Mouse (Mus musculus) liver, embryonic 15.5 days (tissue): Measurements from ENCODE around the gene 9930021J03Rik. TPM values are rescaled to one million over a fixed set of nuclear protein-coding genes. Genes with fewer than 3 reads are reported as not detected.

Source experiments
- ATAC-seq: fragments of 200-750 bp; cut with Nextera tagmentation; 2 replicates; pipeline ENCODE4 v1.8.0; 2017; ENCODE audit warnings: moderate number of reproducible peaks, mild to moderate bottlenecking, moderate library complexity; ENCODE audit not compliant: insufficient read depth
- H3K27ac ChIP-seq: fragments of 300-500 bp; sonication (generic); replicated peaks from 2 replicates; pipeline ENCODE4 v1.5.1; 2015; ENCODE audit warnings: mild to moderate bottlenecking, inconsistent platforms
- H3K27me3 ChIP-seq: fragments of 300-500 bp; sonication (generic); 2 replicates; pipeline ENCODE4 v1.6.1; 2015; ENCODE audit warnings: mild to moderate bottlenecking, inconsistent platforms
- H3K36me3 ChIP-seq: fragments of 300-500 bp; sonication (generic); replicated peaks from 2 replicates; pipeline ENCODE4 v1.6.1; 2015; ENCODE audit warnings: moderate library complexity, mild to moderate bottlenecking, inconsistent platforms
- H3K4me1 ChIP-seq: fragments of 300-500 bp; sonication (generic); replicated peaks from 2 replicates; pipeline ENCODE4 v1.6.1; 2015; ENCODE audit warnings: inconsistent platforms
- H3K4me2 ChIP-seq: fragments of 300-500 bp; sonication (generic); 2 replicates; pipeline ENCODE4 v1.6.1; 2015; ENCODE audit warnings: moderate library complexity, mild to moderate bottlenecking, inconsistent platforms
- H3K4me3 ChIP-seq: fragments of 300-500 bp; sonication (generic); replicated peaks from 2 replicates; pipeline ENCODE4 v1.5.1; 2015; ENCODE audit warnings: mild to moderate bottlenecking, inconsistent platforms
- H3K9ac ChIP-seq: fragments of 300-500 bp; sonication (generic); 2 replicates; pipeline ENCODE4 v1.6.1; 2015; ENCODE audit warnings: moderate library complexity, mild to moderate bottlenecking, inconsistent platforms
- H3K9me3 ChIP-seq: fragments of 300-500 bp; sonication (generic); replicated peaks from 2 replicates; pipeline ENCODE4 v1.6.1; 2016; ENCODE audit warnings: inconsistent platforms
- WGBS: fragments of 180-500 bp; shearing (Covaris S2); methylation state at CpG from one replicate; pipeline ENCODE4 v1.1.7; 2015; ENCODE audit warnings: mixed read lengths; ENCODE audit not compliant: insufficient replicate concordance; 5-methylcytosine and 5-hydroxymethylcytosine counted together
- polyA plus RNA-seq: library from polyadenylated mRNA; unstranded; fragments of >200 nt; fragmentation: Nextera tagmentation; extraction: Ambion mirVana; gene quantifications from 2 replicates; pipeline ENCODE4 v1.2.1, GENCODE M21; 2015

The 9930021J03Rik gene
- polyA plus RNA-seq, 1 experiment from 2014 or later = 1.4 TPM

- H3K36me3 ChIP-seq = peaks cover 13% of the 10 kb centered on the region
- H3K9ac ChIP-seq = peak overlapping the region; percentile 94
- WGBS = 1% methylated on average over 71 of the region's 72 CpGs
- peak overlapping the region; percentile 99 for H3K4me2 ChIP-seq
- H3K27me3 ChIP-seq = no peaks in the 10 kb centered on the region
- peak overlapping the region; percentile 87 for H3K27ac ChIP-seq
- peak overlapping the region; percentile 97 for H3K4me3 ChIP-seq
- peaks cover 26% of the 10 kb centered on the region for H3K4me1 ChIP-seq
- no peaks in the 10 kb centered on the region for H3K9me3 ChIP-seq
- ATAC-seq = peak; percentile 67
These were observed 480 bp downstream of the 9930021J03Rik start for GRCm38 (mm10) chr19:29805101-29805916.

GRCm38 (mm10) chr19:29803946-29804345 lies 1.8 kb downstream of the 9930021J03Rik start:
- Histone ChIP-seq H3K4me3 (peak overlapping the region; percentile 8), H3K9ac (0 out of 2 replicates have a peak overlapping the region, but pooled peaks have one; percentile 5), H3K4me1 (peaks cover 26% of the 10 kb centered on the region), H3K4me2 (peak overlapping the region; percentile 99), H3K27ac (no peak overlapping the region; the same call in 1 of the 2 replicates), H3K36me3 (peaks cover under 1% of the 10 kb centered on the region; the same call in 1 of the 2 replicates), H3K9me3 (no peaks in the 10 kb centered on the region), H3K27me3 (no peaks in the 10 kb centered on the region)
- ATAC-seq = no peak
- 46% methylated on average over 3 of the region's 3 CpGs for WGBS

GRCm38 (mm10) chr19:29797371-29797770 lies 8.4 kb downstream of the 9930021J03Rik start:
- Histone ChIP-seq H3K4me1 (peaks cover 14% of the 10 kb centered on the region), H3K36me3 (no peaks in the 10 kb centered on the region), H3K9me3 (no peaks in the 10 kb centered on the region), H3K4me3 (no peak overlapping the region), H3K27me3 (no peaks in the 10 kb centered on the region), H3K4me2 (no peak overlapping the region), H3K27ac (no peak overlapping the region), H3K9ac (no peak overlapping the region)
- ATAC-seq = no peak
- 72% methylated on average over 3 of the region's 3 CpGs for WGBS

GRCm38 (mm10) chr19:29787997-29788396 lies 17.8 kb downstream of the 9930021J03Rik start:
- no peak for ATAC-seq
- Histone ChIP-seq H3K36me3 (peaks cover 7% of the 10 kb centered on the region; the same call in 1 of the 2 replicates), H3K9me3 (no peaks in the 10 kb centered on the region), H3K9ac (no peak overlapping the region), H3K4me2 (no peak overlapping the region), H3K27me3 (no peaks in the 10 kb centered on the region), H3K4me3 (no peak overlapping the region), H3K4me1 (peaks cover 2% of the 10 kb centered on the region; the same call in 1 of the 2 replicates), H3K27ac (no peak overlapping the region)

- no peaks in the 10 kb centered on the region for H3K9me3 ChIP-seq
- no peak overlapping the region for H3K9ac ChIP-seq
- H3K27ac ChIP-seq = no peak overlapping the region
- ATAC-seq = no peak
- no peak overlapping the region for H3K4me2 ChIP-seq
- no peak overlapping the region for H3K4me3 ChIP-seq
- 46% methylated on average over 2 of the region's 2 CpGs for WGBS
- H3K27me3 ChIP-seq = no peaks in the 10 kb centered on the region
- peaks cover 5% of the 10 kb centered on the region; the same call in 1 of the 2 replicates for H3K4me1 ChIP-seq
- peaks cover 7% of the 10 kb centered on the region; the same call in 1 of the 2 replicates for H3K36me3 ChIP-seq
These were observed 22.9 kb downstream of the 9930021J03Rik start for GRCm38 (mm10) chr19:29782914-29783313.

- Histone ChIP-seq H3K4me1 (no peaks in the 10 kb centered on the region), H3K27ac (no peak overlapping the region), H3K9ac (no peak overlapping the region), H3K9me3 (no peaks in the 10 kb centered on the region), H3K36me3 (no peaks in the 10 kb centered on the region), H3K4me2 (no peak overlapping the region), H3K27me3 (no peaks in the 10 kb centered on the region), H3K4me3 (no peak overlapping the region)
- 72% methylated on average over 2 of the region's 2 CpGs for WGBS
- ATAC-seq = no peak
These were observed 51.9 kb downstream of the 9930021J03Rik start for GRCm38 (mm10) chr19:29753939-29754338.

GRCm38 (mm10) chr19:29750994-29751393 lies 54.8 kb downstream of the 9930021J03Rik start:
- Histone ChIP-seq H3K27ac (no peak overlapping the region), H3K4me2 (no peak overlapping the region), H3K9me3 (no peaks in the 10 kb centered on the region), H3K4me1 (no peaks in the 10 kb centered on the region), H3K36me3 (no peaks in the 10 kb centered on the region), H3K4me3 (no peak overlapping the region), H3K27me3 (no peaks in the 10 kb centered on the region), H3K9ac (no peak overlapping the region)
- ATAC-seq = no peak
- WGBS = 67% methylated on average over 3 of the region's 3 CpGs

GRCm38 (mm10) chr19:29743531-29743930 lies 62.3 kb downstream of the 9930021J03Rik start:
- ATAC-seq = no peak
- H3K27me3 ChIP-seq = no peaks in the 10 kb centered on the region
- no peak overlapping the region for H3K27ac ChIP-seq
- no peak overlapping the region for H3K9ac ChIP-seq
- H3K4me2 ChIP-seq = no peak overlapping the region
- no peaks in the 10 kb centered on the region for H3K36me3 ChIP-seq
- H3K4me3 ChIP-seq = peak overlapping the region; percentile 23; the same call in 1 of the 2 replicates
- H3K4me1 ChIP-seq = no peaks in the 10 kb centered on the region
- 72% methylated on average over 5 of the region's 5 CpGs for WGBS
- H3K9me3 ChIP-seq = no peaks in the 10 kb centered on the region

GRCm38 (mm10) chr19:29740661-29741060 lies 65.1 kb downstream of the 9930021J03Rik start:
- Histone ChIP-seq H3K36me3 (no peaks in the 10 kb centered on the region), H3K27me3 (no peaks in the 10 kb centered on the region), H3K4me2 (no peak overlapping the region), H3K4me3 (no peak overlapping the region), H3K4me1 (no peaks in the 10 kb centered on the region), H3K27ac (no peak overlapping the region), H3K9ac (no peak overlapping the region), H3K9me3 (no peaks in the 10 kb centered on the region)
- 64% methylated on average over 1 of the region's 1 CpGs for WGBS
- no peak for ATAC-seq

GRCm38 (mm10) chr19:29739608-29740007 lies 66.2 kb downstream of the 9930021J03Rik start:
- Histone ChIP-seq H3K9me3 (no peaks in the 10 kb centered on the region), H3K27ac (no peak overlapping the region), H3K4me3 (no peak overlapping the region), H3K27me3 (no peaks in the 10 kb centered on the region), H3K4me2 (no peak overlapping the region), H3K9ac (no peak overlapping the region), H3K4me1 (no peaks in the 10 kb centered on the region), H3K36me3 (no peaks in the 10 kb centered on the region)
- WGBS = 84% methylated on average over 2 of the region's 2 CpGs
- ATAC-seq = no peak

GRCm38 (mm10) chr19:29735421-29735820 lies 70.4 kb downstream of the 9930021J03Rik start:
- H3K4me1 ChIP-seq = no peaks in the 10 kb centered on the region
- H3K27me3 ChIP-seq = no peaks in the 10 kb centered on the region
- no peak overlapping the region for H3K27ac ChIP-seq
- 76% methylated on average over 3 of the region's 3 CpGs for WGBS
- no peak overlapping the region for H3K4me3 ChIP-seq
- no peak overlapping the region for H3K9ac ChIP-seq
- no peak for ATAC-seq
- H3K9me3 ChIP-seq = no peaks in the 10 kb centered on the region
- H3K36me3 ChIP-seq = no peaks in the 10 kb centered on the region
- no peak overlapping the region for H3K4me2 ChIP-seq
